Mouse (Mus musculus) megakaryocyte, embryonic 14.5 days (primary cell): Measurements from ENCODE around the gene Wdfy1.

Experiments
- FLI1 ChIP-seq: IDR thresholded peaks from 2 replicates; pipeline ENCODE4 v1.6.1; 2012; ENCODE audit warnings: low read length, inconsistent platforms, mixed read lengths
- GATA1 ChIP-seq: IDR thresholded peaks from 3 replicates; pipeline ENCODE4 v1.6.1; 2012; ENCODE audit warnings: mixed read lengths, low read length, inconsistent platforms, borderline replicate concordance

GRCm38 (mm10) chr1:79797084-79797483 is 21.1 kb upstream of the Wdfy1 start:
- TF ChIP-seq GATA1 (no peak), FLI1 (no peak)
